Mouse (Mus musculus) naive thymus-derived CD4-positive, alpha-beta T cell, adult 2 months (primary cell): ENCODE measurements around the gene Eif2ak1.
A peak's percentile ranks its signal among the peaks of the same experiment; 100 is the strongest.
"Not testable (repeated sequence)": the region's sequence is repeated elsewhere in the genome, so short reads cannot be mapped to it uniquely, and the experiment has no call there.

Source experiments
- DNase-seq: peaks from one replicate; pipeline ENCODE4 v3.0.0-alpha.2; 2011; ENCODE audit warnings: low read depth

The Eif2ak1 gene

DNA sequence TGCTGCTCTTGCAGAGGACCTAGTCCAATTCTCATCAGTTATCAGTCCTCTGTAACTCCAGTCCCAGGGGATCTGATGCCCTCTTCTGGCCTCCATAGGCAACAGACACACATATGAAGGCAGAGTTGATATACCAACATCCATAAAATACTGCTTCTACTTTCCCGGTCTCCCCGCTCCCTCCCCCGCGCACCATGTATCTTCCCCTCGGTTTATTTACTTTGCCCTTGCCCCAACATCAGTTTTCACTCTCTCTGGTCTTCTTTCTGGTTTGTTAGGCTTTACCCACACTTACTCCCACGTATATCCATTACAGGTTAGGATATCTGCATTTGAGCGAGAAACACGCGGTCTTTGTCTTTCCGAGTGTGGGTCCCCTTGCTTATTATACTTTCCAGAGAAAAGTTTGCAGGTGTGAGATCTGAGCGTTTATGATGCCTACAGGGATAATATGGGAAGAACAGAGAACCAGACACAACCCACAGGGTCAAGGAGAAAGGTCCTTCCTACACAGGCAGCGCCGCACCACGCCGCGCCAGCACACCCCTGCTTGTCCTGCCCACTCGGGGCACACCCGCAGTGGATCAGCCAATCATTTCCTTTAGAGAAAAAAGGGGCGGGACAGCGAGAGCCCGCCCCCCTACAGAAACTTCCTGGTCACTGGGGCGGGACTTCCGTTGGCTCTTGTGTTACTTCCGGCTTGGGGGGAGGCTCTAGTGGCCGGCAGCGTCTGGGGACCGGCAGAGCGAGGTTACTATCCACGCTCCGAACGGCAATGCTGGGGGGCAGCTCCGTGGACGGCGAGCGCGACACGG is at the start of gene Eif2ak1:
TSS of gene Eif2ak1 (plus strand) at position 673 of the 815 bp plus-strand sequence.
- DNase-seq = peak; percentile 94

DNA sequence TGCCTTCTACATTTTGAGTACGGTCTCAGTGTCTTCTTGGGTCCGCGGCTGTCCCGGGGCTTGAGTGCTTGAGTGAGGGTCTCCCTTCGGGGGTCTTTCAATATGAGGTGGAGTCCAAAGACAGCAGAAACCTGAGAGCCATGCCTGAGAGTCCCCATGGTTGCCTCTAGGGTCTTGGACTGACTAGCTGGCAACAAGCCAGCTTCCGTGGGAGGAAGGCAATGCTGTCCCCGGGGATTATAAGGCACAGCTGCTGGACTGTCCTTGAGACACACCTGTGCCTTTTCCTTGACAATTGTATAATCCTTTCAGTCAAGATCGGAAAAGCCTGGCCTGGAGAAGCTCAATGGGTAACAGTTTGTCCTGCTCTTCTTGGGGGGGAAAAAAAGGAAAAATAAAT is 35.6 kb upstream of the Eif2ak1 start:
- DNase-seq = no peak

DNA sequence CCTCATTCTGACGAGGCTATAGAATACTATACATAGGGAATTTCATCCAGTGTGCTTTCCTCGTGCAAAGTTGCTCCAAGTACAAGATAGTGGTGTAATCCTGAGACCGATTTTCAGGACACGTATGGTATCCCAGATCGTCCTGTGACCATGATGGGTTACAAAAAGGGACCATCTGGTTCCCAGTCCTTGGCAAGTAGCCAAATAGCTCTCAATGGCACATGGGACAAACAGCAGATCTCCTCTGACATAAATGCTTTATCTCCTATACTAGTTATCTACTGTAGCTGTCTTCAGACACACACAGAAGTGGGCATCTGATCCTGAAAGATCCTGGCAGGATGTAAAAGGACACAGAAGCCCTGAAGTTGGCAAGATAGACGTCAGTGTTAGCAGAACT is 32.2 kb upstream of the Eif2ak1 start:
- DNase-seq = no peak

DNA sequence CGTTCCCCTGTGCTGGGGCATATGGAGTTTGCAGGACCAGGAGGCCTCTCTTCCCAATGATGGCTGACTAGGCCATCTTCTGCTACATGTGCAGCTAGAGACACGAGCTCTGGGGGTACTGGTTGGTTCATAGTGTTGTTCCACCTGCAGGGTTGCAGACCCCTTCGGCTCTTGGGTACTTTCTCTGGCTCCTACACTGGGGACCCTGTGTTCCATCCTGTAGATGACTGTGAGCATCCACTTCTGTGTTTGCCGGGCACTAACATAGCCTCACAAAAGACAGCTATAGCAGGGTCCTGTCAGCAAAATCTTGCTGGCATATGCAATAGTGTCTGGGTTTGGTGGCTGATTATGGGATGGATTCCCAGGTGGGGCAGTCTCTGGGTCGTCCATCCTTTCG is 16.4 kb upstream of the Eif2ak1 start:
- DNase-seq = not testable (repeated sequence)

DNA sequence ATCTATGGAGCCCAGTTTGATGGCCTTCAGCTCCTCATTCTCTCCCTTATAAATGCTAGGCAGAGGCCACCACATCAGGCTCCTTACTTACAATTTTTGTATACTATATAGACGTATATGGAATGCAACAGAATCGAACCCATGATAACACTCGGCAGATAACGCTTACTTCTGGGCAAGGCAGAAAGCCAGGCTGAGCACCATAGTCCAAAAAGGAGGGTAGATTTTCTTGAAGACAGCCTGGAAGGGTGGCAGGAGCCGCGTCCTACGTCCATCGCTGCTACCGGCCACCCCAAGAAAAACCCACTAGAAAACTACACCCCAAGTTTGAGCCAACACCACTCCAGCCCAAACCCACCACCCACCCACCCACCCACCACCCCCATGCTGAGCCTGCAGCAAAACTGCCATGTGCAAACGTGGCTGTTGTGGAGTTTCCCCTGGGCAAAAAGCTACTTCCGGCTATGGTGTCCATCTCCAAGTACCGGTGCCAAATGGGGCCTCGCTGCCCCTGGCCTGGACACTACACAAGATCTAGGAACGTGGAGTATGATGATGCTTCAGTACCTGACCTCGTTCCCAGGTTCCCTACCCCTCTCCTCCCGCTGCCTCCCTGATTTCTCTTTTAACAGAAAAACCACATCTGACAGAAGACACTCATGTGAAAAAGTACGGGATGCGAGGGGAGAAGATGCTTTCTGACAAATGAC is 13.4 kb upstream of the Eif2ak1 start:
- DNase-seq = no peak

DNA sequence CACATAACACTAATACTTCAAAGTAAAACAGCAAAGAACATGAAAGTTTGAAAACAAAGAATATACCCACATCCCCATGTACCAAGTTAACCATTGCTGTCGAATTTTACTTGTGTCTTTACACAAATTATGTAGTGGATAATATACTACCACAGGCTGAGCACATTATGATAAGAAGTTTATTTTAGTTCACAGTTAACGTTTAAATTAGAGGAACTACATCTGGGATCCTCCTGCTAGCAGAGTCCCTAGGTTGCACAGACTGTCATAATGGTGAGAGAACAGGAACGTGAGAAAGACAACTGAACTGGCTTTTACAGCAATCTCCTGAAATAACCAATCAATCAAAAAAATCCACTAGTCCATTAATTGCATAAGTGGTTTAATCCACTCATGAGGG is 10.3 kb upstream of the Eif2ak1 start:
- DNase-seq = no peak

DNA sequence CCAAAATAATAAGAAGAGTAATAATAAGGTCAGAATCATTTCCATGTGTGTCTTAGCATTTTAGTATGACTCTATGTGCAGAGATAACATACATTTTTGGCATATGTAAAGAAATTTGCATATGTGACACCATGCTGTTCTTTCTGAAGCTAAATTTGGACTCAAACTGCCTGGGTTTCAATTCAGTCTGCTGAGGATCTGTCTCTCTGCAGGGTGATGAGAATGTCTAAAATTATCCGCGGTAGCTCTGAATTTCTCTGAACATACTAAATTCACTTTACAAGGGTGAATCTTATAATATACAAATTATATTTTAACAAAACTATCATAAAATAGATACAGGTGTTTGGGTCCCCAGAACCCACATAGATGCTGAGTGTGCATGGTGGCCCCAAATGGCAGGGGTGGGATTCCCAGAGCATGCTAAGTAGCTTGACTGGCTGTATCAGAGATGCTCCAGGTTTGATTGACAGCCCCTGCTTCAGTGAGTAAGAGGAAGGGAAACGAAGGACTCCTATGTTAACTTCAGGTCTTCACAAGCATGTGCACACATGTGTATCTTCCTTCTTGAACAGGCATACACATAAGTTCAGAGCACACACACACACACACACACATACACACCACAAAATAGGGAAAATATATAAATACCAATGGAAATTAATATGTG is 8.0 kb upstream of the Eif2ak1 start:
- DNase-seq = no peak

DNA sequence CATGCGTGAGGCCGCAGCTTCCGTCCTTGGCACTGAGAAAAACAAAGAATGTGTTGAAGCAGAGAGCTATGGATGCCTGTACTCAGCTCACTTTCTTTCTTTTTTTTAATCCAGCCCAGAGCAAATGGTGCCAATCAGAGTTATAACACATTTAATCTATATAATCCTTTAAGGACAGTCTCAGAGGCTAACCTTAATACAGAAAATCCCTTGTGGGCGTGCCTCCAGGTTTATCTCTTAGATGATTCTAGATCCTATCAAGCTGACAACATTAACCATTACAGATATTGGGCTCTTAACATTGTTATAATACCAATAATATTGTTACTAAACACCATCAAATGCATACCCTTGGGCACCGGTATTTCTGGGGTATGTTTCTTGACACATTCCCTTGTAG is 5.9 kb upstream of the Eif2ak1 start:
- DNase-seq = no peak

DNA sequence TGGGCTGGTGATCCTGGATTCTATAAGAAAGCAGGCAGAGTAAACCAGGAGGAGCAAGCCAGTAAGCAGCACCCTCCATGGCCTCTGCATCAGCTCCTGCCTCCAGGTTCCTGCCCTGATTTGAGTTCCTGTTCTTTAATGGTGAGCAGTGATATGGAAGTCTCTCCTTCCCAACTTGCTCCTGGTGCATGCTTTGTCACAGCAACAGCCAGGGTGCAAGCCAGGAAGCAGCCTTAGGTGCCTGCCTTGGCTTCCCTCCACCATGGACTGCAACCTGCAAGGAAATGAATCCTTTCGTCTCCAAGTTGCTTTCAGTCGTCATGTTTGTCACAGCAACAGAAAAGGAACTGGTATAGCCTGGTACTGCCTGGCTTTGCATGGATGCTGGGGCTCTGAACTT is 3.0 kb upstream of the Eif2ak1 start:
- DNase-seq = no peak

DNA sequence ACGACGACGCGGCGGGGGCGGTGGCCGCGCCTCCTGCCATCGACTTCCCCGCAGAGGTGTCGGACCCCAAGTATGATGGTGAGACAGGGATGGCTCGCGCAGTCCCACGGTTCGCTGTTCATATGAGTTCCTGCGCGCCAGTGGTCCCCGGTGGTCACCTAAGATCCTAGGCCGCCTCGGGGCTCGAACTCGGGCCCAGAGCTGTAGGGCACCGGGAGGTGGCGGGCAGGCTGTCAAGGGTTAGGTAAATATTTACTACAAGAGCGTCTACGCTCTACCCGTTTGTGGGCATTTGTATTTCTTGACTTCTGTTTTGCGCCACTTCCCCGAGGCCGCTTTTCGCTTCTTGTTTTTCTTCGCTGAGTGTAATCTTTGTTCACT is 333 bp downstream of the Eif2ak1 start:
- DNase-seq = no peak

DNA sequence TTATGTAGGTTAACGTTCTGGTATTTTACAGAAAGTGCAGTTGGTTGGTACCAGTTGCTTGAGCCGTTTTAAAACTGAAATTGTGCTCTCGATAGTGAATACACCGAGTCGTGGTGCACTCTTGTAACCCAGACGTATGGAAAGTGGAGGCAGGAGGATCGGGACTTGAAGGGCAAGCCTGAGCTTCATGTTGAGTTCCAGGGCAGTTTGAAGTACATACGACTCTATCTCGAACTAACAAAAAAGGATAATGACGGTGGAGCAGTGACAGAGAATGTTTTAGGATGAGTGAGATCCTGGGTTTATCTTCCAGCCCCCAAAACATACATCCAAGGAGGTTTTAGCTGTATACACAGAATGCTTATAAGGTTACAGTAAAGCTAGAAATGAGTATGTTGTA is 873 bp downstream of the Eif2ak1 start:
- DNase-seq = no peak

DNA sequence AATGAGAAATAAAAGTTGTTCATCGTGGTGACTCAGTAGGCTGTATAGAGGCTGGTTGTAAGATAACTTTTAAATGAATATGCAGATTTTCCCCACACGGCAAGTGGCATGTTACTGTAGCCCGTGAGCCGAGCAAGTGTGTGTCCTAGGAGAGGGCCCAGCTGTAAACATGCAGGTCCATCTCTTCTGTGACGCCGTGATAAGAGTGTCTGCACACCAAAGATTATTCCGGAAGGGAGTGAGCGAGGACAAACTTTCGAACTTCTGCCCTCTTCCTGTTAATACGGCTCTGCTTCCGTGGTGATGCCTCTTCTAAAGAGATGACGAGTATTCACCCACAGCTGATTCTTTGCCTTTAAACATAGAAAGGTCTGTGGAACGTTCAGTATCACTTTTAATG is 1.4 kb downstream of the Eif2ak1 start:
- DNase-seq = no peak

DNA sequence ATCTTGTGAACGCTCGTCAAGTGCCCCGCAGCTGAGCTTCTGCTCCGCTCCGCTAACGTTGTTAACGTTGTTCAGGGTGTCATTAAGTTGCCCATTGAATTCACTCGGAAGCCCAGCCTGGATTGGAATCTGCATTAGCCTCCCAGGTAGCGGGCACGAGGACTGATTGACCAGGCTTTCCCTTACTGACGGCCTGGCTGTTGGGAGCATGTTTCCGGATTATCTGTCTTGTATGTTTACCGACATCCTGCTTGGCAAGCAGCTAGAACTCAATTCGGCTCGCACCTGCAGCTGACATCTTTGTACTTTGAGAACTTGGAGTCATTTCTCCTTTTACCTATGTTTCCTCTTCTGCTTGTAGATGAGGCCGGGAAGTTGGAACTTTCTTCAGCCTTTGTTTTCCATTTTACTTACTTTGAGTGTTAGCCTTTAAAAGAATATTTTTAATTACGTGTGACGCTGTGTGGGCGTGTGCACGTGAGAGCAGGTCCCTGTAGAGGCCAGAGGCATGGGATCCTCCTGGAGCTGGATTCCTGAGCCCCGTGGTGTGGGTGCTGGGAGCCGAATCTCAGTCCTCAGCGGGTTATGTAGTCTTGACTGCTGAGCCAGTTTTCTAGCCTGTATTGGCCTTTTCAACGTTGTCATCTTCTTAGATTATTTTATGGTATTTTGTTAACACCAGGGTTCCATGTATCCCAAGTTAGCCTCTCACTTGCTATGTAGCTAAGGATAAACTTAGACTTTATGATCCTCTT is 2.5 kb downstream of the Eif2ak1 start:
- no peak for DNase-seq

DNA sequence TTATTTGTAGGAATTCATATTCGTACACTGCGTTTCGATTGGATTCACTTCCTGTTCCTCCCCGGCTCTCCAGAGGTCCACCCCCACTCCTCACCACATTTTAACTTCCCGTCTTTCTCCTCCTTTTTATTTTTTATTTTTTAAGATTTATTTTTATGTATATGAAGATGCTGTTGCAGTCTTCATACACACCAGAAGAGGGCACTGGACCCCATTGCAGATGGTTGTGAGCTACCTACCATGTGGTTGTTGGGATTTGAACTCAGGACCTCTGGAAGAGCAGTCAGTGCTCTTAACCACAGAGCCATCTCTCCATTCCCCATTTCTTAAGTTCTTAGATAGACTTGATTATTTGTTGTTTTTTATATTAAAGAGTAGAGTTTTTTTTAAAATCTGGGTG is 3.2 kb downstream of the Eif2ak1 start:
- no peak for DNase-seq

DNA sequence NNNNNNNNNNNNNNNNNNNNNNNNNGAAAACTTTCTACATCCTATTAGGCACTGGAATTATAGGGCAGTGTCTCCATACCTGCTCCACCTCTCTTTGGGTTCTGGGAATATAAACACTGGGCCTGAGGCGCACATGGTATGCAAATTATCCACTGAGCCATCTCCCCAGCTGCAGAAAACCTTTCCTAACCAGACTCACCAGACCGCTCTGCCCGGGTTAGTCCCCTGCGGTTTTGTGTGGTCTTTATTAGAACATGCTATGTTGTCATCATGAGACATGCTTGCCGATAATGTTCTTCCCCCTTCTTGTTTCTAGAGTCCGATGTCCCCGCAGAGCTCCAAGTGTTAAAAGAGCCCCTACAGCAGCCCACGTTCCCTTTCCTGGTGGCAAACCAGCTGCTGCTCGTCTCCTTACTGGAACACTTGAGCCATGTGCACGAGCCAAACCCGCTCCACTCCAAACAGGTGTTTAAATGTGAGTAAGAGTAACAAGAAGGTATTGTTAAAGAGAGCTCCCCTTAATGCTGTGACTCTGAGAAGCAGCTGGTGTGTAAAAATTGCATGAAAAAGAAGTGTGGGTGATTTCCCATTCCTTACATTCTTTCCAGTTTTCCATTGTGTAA is 54.1 kb downstream of the Eif2ak1 start:
- no peak for DNase-seq

DNA sequence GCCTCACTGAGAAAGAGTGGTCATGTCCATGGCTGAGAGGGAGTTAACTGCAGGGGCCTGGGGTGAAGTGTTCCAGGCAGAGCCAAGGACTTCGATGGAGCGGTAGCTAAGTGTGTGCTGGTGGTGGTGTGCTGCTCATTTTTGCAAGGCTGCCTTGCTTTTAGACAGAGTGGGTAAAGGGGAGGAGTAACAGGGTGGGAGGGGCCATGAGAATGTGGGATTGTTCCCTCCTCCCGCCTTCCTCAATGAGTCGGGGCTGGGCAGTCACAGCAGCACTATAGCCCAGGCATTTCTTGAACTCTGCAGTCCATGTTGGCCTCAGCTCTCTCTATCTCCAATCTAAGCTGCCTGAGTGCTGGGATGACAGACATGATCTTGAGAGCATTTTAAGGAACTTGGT is 57.0 kb downstream of the Eif2ak1 start:
- DNase-seq = no peak

DNA sequence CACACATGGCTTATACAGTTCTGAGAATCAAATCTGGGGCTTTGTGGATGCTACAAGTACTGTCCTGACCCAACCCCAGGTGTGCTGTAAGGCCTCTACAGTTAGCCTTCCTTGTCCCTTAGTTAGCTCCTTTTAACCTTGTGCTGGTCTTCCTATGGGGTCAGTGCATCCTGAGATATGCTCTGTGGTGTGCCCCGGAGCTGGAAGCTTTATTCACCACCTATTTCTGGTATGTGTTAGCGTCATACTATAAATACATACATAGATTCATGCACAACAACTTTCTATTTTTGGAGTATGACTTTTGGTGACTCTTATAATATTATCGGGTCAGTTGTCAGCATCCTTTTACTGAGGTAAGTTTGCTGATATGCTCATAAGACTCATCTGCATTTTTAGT is 67.7 kb downstream of the Eif2ak1 start:
- no peak for DNase-seq

DNA sequence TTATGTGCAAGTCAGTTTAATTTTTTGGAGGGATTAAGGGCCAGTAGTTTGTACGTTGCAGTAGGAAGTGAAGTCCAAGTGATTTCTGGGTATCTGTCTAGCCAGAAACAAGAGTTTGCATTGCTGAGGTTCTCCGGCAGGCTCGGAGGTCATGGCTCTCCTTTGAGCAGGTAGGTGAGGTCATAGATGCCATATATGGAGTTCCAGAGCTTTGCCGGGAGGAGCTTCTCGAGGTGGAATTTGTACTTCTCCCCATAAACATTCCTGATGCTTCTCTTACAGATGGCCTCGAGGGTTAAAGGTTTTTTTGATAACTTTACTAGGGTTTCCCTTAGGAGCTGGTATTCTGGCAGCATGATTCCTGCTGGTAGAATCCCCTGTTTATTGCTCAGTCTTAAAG is 73.2 kb downstream of the Eif2ak1 start:
- DNase-seq = no peak

DNA sequence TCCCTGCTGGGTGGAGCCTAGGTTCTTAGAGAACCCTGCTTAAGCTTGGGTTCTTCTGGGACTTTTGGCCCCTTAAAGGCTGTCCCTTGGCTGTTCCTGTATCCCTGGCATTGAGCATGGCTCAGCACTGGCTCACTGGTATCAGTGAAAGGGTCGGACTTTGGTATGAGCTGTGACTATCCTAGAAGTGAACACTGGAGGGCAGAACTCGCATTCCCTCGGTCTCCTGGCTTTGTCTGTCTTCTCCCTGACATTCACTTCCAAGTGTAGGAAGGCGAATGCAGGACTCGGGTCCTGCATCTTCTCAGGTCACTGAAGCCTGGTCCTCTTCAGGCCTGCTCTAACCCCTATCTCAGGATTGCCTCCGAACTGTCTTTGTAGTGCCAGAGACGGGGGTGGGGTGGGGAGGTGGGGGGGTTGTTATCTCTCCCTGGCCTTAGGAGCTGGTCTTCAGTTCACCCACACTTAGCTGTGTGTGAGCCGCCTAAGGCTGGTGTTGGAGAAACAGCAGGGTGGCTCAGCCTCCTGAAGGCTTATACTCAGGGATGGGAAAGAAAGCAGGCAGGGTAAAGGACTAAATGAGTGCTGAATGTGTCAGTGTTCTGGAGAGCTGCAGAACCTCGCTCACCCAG is 74.8 kb downstream of the Eif2ak1 start:
- no peak for DNase-seq

DNA sequence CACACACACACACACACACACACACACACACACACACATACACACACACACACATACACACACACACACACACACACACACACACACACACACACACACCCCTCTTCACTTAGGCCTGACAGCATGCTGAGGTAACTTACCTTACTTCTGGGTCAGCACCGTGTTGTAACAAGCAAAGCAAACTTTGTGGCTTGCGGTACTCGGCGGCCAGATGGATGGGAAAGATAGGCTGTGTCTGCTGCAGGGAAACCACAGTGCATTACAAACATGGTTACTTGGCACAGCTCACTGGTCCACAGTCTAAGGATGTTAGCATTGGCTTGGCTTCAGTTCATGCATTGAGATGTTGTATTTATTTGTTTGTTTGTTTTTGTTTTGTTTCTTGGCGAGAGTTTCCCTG is 75.8 kb downstream of the Eif2ak1 start:
- no peak for DNase-seq

DNA sequence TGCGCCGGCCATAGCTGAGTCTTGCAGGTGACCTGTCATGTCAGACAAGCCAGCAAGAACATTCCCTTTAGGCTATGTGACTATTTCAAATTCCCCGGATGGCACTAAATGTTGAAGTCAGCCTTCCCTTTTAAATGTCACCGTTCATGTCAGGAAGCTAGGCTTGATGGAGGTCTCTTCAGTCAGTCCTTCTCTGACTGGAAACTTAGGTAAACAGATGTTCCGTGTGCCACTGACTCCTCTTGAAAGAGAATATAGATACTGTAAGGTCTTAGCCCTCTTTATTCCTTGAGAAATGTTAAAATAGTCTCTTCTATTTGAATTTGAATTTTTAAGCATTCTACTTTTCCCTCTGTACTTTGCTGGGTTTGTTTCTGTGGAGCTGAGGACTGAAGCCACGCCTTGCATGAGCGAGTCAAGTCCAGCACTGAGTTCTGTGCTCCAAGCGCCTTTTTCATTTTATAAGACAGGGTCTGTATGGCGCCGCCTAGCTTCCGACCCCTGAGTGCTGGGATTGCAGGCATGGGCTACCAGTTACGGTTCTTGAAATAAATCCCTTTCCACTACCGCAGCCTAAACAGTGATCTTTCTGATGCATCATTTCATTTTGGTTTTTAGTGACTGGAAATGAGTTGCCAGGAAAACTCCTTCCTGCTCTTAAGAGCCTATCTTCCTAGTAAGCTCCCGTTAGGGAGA is 80.2 kb downstream of the Eif2ak1 start, which contains the start of gene Ankrd61:
TSS of gene Ankrd61 (minus strand) at position 51 of the 696 bp plus-strand sequence.
- DNase-seq = no peak
